Mouse (Mus musculus) G1E (cell line): ENCODE data around the gene Fem1a. TPM values are rescaled to one million over a fixed set of nuclear protein-coding genes. Genes with fewer than 3 reads are reported as not detected.

ENCODE experiments used
- ATAC-seq: 2 replicates; pipeline ENCODE4 v1.8.0; 2016; ENCODE audit warnings: mild to moderate bottlenecking; ENCODE audit not compliant: insufficient number of reproducible peaks, poor library complexity, low FRiP score, severe bottlenecking; ENCODE audit errors: extremely low read depth
- DNase-seq: peaks from one replicate; pipeline ENCODE4 v3.0.0; 2012; ENCODE audit warnings: low spot score
- H3K27me3 ChIP-seq: 2 replicates; pipeline ENCODE4 v1.6.1; 2012; ENCODE audit warnings: mild to moderate bottlenecking, low read length, inconsistent platforms; ENCODE audit not compliant: insufficient read depth
- H3K36me3 ChIP-seq: replicated peaks from 2 replicates; pipeline ENCODE3; 2012; ENCODE audit warnings: mild to moderate bottlenecking, inconsistent platforms
- H3K4me1 ChIP-seq: 2 replicates; pipeline ENCODE4 v1.6.1; 2012; ENCODE audit warnings: low read depth, low read length, inconsistent platforms, mixed read lengths; ENCODE audit not compliant: insufficient read depth
- H3K4me3 ChIP-seq: 2 replicates; pipeline ENCODE4 v1.5.1; 2012; ENCODE audit warnings: low read depth, mild to moderate bottlenecking, inconsistent platforms, low read length, moderate library complexity, mixed read lengths
- H3K9me3 ChIP-seq: replicated peaks from 2 replicates; pipeline ENCODE4 v1.6.1; 2012; ENCODE audit warnings: inconsistent platforms
- CTCF ChIP-seq: IDR thresholded peaks from 2 replicates; pipeline ENCODE4 v1.5.1; 2012; ENCODE audit warnings: low read depth, low read length, inconsistent platforms, mixed read lengths
- GATA1 ChIP-seq: IDR thresholded peaks from 2 replicates; pipeline ENCODE4 v1.6.1; 2012; ENCODE audit warnings: borderline replicate concordance, low read length, inconsistent platforms, mixed read lengths
- GATA2 ChIP-seq: IDR thresholded peaks from 2 replicates; pipeline ENCODE4 v1.6.1; 2012; ENCODE audit warnings: low read depth, low read length, inconsistent platforms, borderline replicate concordance
- POLR2AphosphoS5 ChIP-seq: IDR thresholded peaks from 2 replicates; pipeline ENCODE4 v1.6.1; 2012; ENCODE audit warnings: low read depth, low read length, inconsistent platforms; ENCODE audit not compliant: insufficient replicate concordance
- TAL1 ChIP-seq: conservative IDR thresholded peaks from 2 replicates; pipeline ENCODE4 v1.6.1; 2012; ENCODE audit warnings: low read depth, low read length, inconsistent platforms, mixed read lengths
- polyA plus RNA-seq: library from polyadenylated mRNA; stranded (reverse); fragments of >175 nt; gene quantifications from 2 replicates; pipeline ENCODE4 v1.2.3, GENCODE M21; 2012
- total RNA-seq, 2 experiments: library from RNA; stranded (forward) in 1 of 2; stranded (reverse) in 1 of 2; fragments of 200-1000 nt in 1 of 2; fragments of >200 nt in 1 of 2; fragmentation: Nextera tagmentation in 1 of 2; gene quantifications; 2 replicates each; pipeline ENCODE4 v1.2.3; 2014 to 2017

Fem1a gene
- total and polyA plus RNA-seq, 3 experiments = 14.4 to 20.1 (median 17.8) TPM

DNA sequence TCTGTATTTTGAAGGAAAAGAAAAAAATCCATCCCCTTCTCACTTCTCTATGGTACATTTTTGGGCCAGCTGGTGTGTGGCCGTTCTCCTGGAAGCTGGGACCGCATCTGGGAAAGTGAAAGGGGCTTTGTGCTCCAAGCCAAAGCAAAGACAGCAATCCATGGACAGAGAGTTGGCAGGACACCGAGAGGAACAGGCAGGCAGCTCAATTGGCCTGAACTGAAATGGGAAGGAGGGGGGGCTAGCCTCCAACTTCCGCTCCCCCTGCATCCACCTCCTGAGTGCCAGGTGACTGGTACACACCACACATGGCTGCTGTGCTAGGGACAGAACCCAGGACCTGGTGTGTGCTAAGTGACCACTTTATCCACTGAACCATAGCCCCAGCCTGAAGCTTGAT is 26.2 kb downstream of the Fem1a start:
- Histone ChIP-seq H3K36me3 (peaks cover 65% of the 10 kb centered on the region), H3K9me3 (no peaks in the 10 kb centered on the region), H3K4me3 (0 out of 2 replicates have a peak overlapping the region, but pooled peaks have one; percentile 8), H3K4me1 (peaks cover 62% of the 10 kb centered on the region), H3K27me3 (no peaks in the 10 kb centered on the region)
- ATAC-seq (no peak), DNase-seq (no peak)
- TF ChIP-seq TAL1 (no peak), GATA1 (no peak), CTCF (no peak), POLR2AphosphoS5 (no peak), GATA2 (no peak)

DNA sequence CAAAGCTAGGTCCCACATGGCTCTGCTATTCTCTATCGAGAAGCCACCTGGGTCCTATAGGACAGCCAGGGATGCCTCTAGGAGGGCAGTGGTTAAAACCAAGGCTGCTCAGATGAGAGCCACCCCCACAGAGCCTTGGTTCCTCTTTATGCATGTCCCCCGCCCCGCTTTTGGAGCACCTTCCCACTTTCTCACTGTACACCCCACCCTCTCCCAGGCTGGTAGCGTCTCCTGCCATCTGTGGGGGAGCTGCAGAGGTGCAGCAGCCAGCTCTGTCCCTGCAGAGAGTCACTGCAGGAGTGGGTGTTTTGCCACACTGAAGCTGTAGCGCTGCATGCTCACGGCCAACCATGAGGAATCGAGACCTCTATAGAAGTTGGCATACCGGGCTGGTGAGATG is 26.7 kb downstream of the Fem1a start:
- H3K9me3 ChIP-seq = no peaks in the 10 kb centered on the region
- no peak for ATAC-seq
- no peak for DNase-seq
- H3K4me3 ChIP-seq = no peak overlapping the region; the same call in 1 of the 2 replicates
- peaks cover 65% of the 10 kb centered on the region for H3K36me3 ChIP-seq
- peaks cover 63% of the 10 kb centered on the region for H3K4me1 ChIP-seq
- no peak for TF ChIP-seq TAL1
- no peak for TF ChIP-seq GATA2
- TF ChIP-seq GATA1 = no peak
- TF ChIP-seq CTCF = no peak
- no peak for TF ChIP-seq POLR2AphosphoS5
- H3K27me3 ChIP-seq = no peaks in the 10 kb centered on the region

DNA sequence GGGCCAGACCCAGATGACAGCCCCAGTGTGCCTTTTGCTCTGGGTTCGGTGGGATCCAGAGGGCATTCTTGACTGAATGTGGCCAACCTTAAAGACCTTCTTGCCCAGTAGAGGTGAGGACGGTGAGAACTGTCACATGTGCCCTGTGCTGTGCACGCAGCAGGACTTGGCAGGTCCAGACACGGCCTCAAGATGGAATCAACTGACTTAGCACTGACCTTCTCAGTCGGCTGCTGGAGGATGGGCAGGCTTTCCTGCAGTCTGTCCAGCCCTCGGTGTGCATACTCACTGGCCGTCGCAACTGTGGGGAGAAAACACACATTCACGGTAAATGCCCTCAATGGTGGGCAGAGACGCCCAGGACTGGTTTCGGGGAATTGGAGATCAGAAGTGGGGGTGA is 29.4 kb downstream of the Fem1a start:
- Histone ChIP-seq H3K36me3 (peaks cover 48% of the 10 kb centered on the region), H3K4me1 (peaks cover 73% of the 10 kb centered on the region), H3K9me3 (no peaks in the 10 kb centered on the region), H3K4me3 (no peak overlapping the region), H3K27me3 (no peaks in the 10 kb centered on the region)
- DNase-seq = no peak
- TF ChIP-seq TAL1 = no peak
- no peak for TF ChIP-seq CTCF
- no peak for TF ChIP-seq POLR2AphosphoS5
- no peak for TF ChIP-seq GATA2
- TF ChIP-seq GATA1 = no peak
- ATAC-seq = no peak

DNA sequence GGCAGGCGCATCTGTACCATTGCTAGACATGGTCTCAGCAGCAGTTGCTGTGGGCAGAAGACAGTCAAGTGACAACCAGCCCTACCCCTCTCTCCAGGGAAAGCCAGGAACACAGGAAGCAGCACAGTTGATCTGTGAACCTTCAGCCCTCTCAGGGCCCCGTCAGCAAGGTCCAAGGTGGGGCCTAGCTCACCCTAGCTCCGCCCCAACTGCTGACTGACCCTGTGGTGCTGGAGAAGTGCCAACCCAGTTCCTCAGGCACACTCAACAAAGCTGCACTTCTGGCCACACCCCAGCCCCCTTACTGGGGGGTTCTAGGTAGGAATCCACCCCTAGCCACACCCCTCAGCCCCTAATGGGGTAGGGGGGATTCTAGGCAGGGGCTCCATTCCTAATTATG is 31.2 kb downstream of the Fem1a start:
- no peaks in the 10 kb centered on the region for H3K9me3 ChIP-seq
- TF ChIP-seq GATA1 (no peak), TAL1 (no peak), POLR2AphosphoS5 (no peak), GATA2 (no peak), CTCF (no peak)
- H3K36me3 ChIP-seq = peaks cover 41% of the 10 kb centered on the region
- ATAC-seq = peak; percentile 50
- H3K4me3 ChIP-seq = peak overlapping the region; percentile 62
- H3K27me3 ChIP-seq = 0 out of 2 replicates have a peak, but pooled peaks cover 2% of the 10 kb centered on the region
- DNase-seq = no peak
- H3K4me1 ChIP-seq = peaks cover 79% of the 10 kb centered on the region

DNA sequence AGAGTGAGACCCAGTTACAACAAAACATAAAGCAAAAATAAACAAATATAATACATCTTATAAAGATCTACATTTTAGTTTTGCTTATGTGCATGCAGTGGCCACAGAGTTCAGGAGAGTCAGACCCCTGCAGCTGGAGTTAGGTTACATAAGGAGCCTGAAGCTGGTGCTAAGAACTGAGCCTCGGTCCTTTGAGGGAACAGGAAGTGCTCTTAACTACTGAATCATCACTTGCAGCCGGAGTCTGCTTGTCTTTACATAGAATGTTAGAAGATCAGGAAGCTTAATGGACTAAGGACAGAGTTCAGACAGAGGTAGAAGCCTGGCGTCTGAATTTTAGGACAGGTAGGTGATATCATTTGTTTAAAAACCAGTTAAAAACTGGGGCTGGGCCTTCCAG is 32.3 kb downstream of the Fem1a start:
- peaks cover 32% of the 10 kb centered on the region for H3K36me3 ChIP-seq
- TF ChIP-seq GATA2 = no peak
- TF ChIP-seq CTCF = no peak
- TF ChIP-seq POLR2AphosphoS5 = no peak
- no peak for TF ChIP-seq TAL1
- no peak for TF ChIP-seq GATA1
- no peaks in the 10 kb centered on the region for H3K9me3 ChIP-seq
- no peak for ATAC-seq
- DNase-seq = no peak
- peaks cover 76% of the 10 kb centered on the region for H3K4me1 ChIP-seq
- H3K4me3 ChIP-seq = peak overlapping the region; percentile 71; the same call in 1 of the 2 replicates
- H3K27me3 ChIP-seq = 0 out of 2 replicates have a peak, but pooled peaks cover 2% of the 10 kb centered on the region

DNA sequence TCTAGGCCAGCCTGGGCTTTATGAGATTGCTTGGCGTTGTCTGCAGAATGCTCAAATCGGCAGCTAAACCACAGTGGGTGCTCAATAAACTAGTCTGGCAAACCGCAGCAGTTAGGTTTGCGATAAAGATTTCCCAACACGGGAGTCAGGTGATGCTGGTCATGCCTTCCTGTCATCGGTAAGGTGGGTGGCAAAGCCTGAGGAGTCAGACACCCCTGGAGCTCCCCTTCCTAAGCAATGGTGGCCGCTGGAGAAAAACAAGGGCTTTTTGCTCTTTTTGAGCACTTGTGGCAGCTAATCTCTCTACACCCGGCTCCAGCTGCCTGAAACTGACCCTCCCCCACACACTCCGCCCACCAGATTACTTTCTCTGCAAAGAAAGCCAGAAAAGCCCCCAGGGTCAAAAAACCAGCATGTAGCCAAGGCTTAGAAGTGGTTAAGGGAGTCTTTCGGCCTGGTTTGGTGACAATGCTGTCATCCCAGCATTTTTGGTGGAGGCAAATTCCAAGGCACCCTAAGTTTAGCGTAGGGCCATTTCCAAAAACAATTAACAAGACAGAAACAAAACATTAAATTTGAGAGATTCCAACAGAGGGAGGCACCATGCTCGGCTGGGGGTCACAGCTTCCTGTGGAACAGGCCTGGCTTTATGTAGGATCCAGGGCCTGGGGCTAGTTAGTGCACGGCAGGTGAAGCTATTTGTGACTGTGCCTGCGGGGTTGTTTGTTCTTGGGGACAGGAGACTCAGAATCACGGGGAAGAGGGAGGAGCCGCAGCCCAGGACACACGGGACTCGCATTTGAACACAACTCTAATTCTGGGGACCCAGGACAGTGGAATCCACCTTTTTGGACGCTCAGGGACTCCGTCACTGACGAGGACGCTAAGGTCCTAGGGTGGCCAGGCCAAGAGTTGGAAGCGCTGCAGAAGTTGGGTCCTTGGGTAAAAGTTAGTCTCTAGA is 33.0 kb downstream of the Fem1a start:
- DNase-seq (no peak), ATAC-seq (0 out of 2 replicates have a peak, but pooled peaks have one; percentile 2)
- peaks cover 9% of the 10 kb centered on the region for H3K27me3 ChIP-seq
- peaks cover 72% of the 10 kb centered on the region for H3K4me1 ChIP-seq
- peak overlapping the region; percentile 71 for H3K4me3 ChIP-seq
- TF ChIP-seq CTCF (no peak), GATA1 (no peak), TAL1 (no peak), POLR2AphosphoS5 (no peak), GATA2 (no peak)
- H3K36me3 ChIP-seq = peaks cover 25% of the 10 kb centered on the region
- H3K9me3 ChIP-seq = no peaks in the 10 kb centered on the region
